In the genomic region with DNA sequence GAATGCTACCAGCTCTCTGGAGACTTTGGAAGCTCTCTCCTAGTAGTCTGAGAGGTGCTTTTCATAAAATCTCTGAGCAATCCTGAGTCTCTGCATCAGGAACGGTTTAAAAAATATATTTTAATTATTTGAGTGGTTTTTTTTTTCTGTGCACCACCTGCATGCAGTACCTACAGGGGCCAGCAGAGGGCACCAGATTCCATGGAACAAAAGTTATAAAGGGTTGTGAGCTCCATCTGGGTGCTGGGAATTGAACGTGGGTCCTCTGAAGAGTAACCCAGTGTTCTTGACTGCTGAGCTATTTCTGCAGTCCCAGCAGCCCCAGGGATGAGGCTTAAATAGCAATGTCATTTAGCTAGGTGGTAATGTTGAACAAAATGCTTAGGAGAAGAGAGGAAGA, we compare ENCODE assay signal across 10 mouse cellular contexts.
DNase-seq lines count a peak whose midpoint lies in the region; ATAC-seq and TF ChIP-seq lines count a peak whose summit lies in the region.
"Had no signal": no experiment of that assay in that cellular context is flagged by ENCODE, and none has a peak within 500 bp of the region (broad histone marks: within the 10 kb centered on the region; RNA-seq: fewer than 3 reads in every experiment).

No protein-coding gene starts in this region.

- DNase-seq in kidney, adult 18-20 months: peak; percentile 5
- no peak for DNase-seq in kidney, postnatal 10 days
- no peak for DNase-seq in testis, postnatal 14 days (ENCODE audit: low spot score)
- peak; percentile 23 for DNase-seq in R1 (ENCODE audit: low read depth, low spot score)
- DNase-seq in thymus, postnatal 4 days: peak; percentile 56
- DNase-seq: adrenal gland, postnatal 36 days had no signal

- no peak for ATAC-seq in megakaryocyte, adult 5-6 weeks (ENCODE audit: poor library complexity, severe bottlenecking)

- no peak overlapping the region for H3K4me3 ChIP-seq in testis, adult 2 months (ENCODE audit: control insufficient read depth, low read depth, low read length)
- H3K4me3 ChIP-seq: heart, embryonic 15.5 days; lung, embryonic 15.5 days had no signal

- no peaks in the 10 kb centered on the region for H3K36me3 ChIP-seq in testis, adult 2 months (ENCODE audit: control insufficient read depth, insufficient read depth, low read length)
- H3K36me3 ChIP-seq: heart, embryonic 15.5 days; lung, embryonic 15.5 days had no signal

- peak; percentile 36; the same call in 1 of the 2 replicates for TF ChIP-seq CTCF in testis, adult 2 months (IDR thresholded peaks at IDR 0.05; ENCODE audit: control insufficient read depth, insufficient read depth, insufficient replicate concordance, low read depth, low read length)

- no peaks in the 10 kb centered on the region for H3K4me1 ChIP-seq in testis, adult 2 months (ENCODE audit: control insufficient read depth, insufficient read depth, low read length)
- H3K4me1 ChIP-seq: heart, embryonic 15.5 days; lung, embryonic 15.5 days had no signal

- no peaks in the 10 kb centered on the region for H3K27me3 ChIP-seq in testis, adult 2 months (ENCODE audit: control insufficient read depth, insufficient read depth, low read length)
- H3K27me3 ChIP-seq: heart, embryonic 15.5 days; lung, embryonic 15.5 days had no signal

- no peak overlapping the region for H3K27ac ChIP-seq in testis, adult 2 months (ENCODE audit: control insufficient read depth, insufficient read depth, low read depth, low read length)
- H3K27ac ChIP-seq: heart, embryonic 15.5 days; lung, embryonic 15.5 days had no signal

- TF ChIP-seq POLR2A in testis, adult 2 months (IDR thresholded peaks at IDR 0.05; ENCODE audit: control insufficient read depth, low read depth, low read length): no peak

Comparison
In these comparisons a context has a peak if more than half of its experiments do, and no peak if none do; other contexts are left out.
1. DNase-seq: peak in kidney, adult 18-20 months (single experiment), R1 (single experiment) and thymus, postnatal 4 days (single experiment); none in kidney, postnatal 10 days (single experiment) and testis, postnatal 14 days (single experiment).